Mouse (Mus musculus) activated CD4-positive, CD25-positive, alpha-beta regulatory T cell, adult 4 months (primary cell): ENCODE measurements around the gene Palm2. TPM values are rescaled to one million over a fixed set of nuclear protein-coding genes. Genes with fewer than 3 reads are reported as not detected.
A peak's percentile ranks its signal among the peaks of the same experiment; 100 is the strongest.

Experiments used
- ATAC-seq: one replicate; pipeline ENCODE4 v1.8.0; 2017
- polyA plus RNA-seq, 2 experiments: library from polyadenylated mRNA; unstranded; fragments of 100-300 nt; shearing (Covaris generic); gene quantifications; one replicate each; pipeline ENCODE4 v1.2.1; 2017

The Palm2 gene
- polyA plus RNA-seq, 2 experiments from 2014 or later = not detected

DNA sequence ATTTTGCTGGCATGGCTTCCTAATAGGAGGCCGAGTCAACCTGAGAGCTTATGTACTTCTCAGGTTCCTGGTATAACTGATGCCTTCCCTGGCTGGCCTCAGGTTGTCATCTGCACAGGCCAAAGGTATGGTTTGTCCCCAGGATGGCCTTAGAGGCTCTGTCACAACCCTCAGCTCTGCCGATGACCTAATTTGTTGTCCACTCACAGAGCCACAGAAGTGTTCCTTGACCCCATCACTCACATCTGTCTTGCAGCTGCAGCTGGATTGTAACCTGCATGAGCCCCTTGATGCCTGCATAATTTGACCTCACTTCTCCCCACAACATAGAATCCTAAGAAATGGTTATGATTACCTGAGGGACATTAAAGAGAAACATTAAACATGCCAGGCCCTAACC lies 190.8 kb downstream of the Palm2 start:
- no peak for ATAC-seq

DNA sequence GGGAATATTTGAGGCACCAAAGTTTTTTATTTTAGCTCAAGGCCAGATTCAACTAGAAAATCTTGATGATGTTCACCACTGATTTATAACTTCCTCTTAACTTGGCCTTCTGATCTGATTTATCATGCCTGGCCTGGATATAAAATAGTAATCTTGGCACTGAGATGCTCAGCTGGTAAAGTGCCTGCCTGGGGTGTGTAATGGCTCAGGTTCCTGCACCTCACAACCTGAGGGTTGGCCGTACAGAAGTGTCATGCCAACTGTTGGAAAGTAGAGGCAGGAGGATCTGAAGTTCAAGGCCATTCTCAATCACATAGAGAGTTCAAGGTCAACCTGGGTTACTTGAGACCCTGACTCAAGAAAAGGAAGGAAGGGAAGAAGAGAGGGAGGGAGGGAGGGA lies 191.3 kb downstream of the Palm2 start:
- ATAC-seq = no peak

DNA sequence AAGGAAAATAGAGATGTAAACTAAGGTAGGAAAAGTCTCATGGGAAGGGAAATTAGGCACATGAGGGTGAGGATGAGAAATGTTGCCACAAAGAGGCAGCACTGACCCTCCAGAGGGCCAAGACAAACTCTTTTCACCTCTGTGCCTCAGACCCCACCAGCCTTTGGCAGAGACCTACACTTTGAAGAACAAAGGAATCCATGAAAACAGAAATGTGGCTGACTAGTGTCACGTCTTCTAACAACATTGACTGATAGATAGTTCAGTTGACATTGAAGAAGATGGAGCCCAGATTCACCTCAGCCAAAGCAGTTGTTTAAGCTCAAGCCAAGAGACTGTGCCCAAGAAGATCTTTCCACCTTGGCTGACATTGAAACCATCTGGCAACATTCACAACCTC lies 191.7 kb downstream of the Palm2 start:
- ATAC-seq = no peak

DNA sequence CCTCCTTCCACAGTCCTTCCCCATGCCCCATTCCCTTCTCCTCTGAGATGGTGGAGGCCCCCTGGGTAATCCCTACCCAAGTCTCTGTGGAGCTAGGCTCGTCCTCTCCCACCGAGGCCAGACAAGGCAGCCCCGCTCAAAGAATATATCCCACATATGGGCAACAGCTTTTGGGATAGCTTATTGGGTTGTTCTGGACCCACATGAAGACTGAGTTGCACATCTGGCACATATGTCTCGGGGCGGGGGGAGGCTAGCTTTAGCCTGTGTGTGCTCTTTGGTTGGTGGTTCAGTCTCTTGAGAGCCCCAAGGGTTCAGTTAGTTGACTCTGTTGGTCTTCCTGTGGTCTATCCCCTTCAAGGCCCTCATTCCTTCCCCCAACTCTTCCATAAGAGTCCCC lies 192.9 kb downstream of the Palm2 start:
- ATAC-seq = no peak

DNA sequence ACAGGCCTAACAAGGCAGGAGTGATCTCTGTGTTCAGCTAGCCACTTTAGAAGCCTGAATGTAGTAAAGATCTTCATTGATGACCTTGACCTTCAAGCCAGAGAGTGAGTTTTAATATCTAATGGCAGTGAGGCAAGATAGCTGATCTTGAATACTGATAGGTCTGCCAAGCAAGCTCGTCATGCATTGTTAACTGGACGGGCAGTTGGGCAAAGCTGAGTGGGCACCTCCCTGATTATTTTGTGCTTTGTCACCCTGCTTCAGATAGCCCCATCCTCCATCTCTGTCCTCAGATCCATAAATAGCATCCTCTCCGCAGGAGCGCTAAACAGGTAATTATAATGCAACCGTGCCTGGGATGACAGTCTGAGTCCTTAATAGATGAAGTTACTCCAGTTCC lies 198.3 kb downstream of the Palm2 start:
- no peak for ATAC-seq

DNA sequence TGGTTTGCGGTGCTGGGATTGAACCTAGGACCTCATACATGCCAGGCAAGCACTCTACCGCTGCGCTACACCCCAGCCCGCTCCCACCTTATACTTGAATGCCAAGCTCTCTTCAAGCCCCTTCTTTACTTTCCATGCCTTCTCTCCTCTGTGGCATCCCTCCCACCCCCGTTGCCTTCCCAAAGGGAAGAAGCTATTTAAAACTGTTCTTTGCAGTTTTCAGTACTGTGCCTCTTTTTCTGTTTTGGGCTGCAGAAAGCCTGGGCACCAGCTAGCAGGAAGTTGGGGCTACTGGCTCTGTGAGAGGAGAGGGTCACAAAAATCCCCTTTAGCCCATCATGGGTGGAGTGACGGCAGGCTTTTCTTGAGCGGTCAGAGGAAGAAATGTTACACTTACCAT lies 199.0 kb downstream of the Palm2 start:
- no peak for ATAC-seq

DNA sequence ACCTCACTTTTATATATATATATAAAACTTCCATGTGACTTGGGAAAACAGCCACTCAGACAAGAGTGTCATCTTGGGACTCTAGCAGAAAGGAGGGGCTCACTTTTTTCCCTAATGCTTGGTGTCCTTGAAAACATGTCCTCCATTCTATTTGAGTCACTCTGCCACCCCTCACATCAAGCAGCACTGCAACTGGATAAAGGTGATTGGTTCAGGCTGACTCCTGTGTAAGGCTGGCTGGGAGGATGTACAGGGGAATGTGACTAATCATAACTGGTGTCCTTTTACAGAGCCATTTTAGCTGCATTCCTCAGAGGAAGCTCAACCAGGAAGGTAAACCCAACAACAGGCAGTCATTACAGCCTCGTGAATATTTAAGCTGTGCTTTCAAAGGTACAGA lies 200.9 kb downstream of the Palm2 start:
- no peak for ATAC-seq

DNA sequence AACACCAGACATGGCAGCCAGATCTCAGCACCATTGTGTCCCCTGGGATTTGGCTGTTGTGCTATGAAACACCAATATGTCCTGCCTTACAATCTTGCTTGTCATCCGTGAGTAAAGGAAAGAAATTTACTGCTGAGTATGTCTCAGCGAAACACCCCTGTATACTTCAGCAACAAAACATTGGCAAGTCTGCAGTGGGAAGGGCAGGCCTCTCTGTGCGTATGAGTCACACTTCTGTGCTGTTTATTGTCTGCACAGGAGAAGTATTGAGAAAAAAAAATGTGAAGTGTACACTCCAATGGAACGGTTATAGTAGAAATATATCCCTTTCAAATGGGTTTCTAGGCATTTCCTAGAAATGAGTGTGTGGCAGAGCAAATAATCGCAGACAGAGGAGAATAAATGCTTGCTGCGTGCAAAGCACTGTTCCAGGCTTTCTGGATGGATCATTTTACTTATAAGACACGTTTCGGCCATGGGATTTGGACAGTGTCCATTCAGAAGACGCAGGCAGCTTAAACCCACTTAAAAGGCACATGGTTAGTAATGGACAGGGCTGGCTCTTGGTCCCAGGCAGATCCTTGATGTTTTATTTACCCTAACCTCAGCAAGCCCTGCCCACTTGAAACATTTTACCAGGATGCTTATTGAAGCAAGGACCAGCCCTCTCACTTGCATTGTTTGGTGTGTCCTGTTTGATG lies 202.9 kb downstream of the Palm2 start:
- no peak for ATAC-seq

DNA sequence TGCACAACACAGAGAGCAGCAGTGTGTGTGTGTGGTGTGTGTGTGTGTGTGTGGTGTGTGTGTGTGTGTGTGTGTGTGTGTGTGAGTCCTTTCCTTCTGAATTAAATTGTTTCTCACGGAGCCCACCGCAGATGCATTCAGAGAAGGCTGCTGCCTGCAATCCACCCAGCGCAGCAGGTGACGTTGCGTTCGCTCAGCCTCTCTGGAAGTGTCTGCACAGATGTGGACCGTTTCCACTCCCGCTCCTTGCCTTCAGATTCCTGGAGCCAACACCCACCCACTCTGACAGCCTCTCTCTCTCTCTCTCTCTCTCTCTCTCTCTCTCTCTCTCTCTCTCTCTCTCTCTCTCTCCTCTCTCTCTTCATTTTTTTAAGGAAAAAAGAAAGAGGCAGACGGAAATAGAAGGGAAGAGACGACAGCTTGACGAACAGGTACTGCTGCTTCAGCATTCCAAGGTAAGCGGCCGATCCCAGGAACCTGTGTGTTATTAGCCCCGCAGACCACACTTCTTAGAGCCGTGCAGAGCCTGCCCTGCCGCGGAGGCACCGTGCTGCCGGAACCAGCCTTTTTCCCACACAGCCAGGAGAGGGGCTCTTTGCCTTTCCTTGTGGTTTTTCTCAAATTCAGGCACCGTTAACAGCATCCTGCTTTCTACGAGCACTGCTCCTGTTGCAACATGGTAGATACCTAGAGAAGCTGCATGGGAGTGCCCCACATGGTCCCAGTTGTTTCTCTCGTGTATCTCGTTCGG lies 203.8 kb downstream of the Palm2 start:
- no peak for ATAC-seq

DNA sequence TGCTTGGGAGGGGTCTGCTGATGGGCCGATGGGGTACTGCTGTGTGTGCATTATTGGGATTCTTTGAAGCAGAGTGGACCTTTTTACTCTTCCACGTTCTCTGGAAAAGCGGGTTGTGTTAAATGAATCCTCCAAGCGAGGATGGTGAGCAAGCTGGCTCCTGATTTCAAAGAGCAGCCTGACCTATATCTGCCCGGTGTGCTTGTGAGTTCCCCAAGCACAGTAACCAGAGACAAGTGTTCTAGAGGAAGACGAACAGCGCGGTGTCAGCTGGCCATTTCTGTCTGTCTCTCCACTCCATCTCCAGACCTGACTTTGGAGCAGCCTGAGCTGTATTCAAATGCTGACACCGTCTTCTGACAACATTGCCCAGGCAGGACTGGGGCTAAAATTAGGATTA lies 204.9 kb downstream of the Palm2 start:
- no peak for ATAC-seq

DNA sequence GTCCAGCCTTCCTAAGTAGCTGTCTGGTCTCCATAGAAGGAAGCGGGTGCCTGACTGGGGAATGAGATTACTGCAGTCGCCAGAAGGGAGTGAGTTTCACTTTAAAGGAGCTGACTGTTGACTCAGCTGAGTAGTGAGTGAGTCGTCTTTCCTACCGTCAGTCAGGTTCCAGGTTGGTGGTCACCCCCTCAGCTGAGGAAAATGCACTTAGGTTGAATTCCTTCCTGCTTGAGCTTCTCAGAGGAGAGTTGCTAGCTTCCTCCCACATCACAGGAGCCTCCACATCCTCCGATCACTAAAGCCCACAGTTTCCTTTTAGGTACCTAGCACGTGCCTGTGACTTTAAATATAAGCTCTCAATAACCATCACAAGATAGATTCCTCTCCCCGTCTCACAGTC lies 206.2 kb downstream of the Palm2 start:
- ATAC-seq = peak; percentile 40

DNA sequence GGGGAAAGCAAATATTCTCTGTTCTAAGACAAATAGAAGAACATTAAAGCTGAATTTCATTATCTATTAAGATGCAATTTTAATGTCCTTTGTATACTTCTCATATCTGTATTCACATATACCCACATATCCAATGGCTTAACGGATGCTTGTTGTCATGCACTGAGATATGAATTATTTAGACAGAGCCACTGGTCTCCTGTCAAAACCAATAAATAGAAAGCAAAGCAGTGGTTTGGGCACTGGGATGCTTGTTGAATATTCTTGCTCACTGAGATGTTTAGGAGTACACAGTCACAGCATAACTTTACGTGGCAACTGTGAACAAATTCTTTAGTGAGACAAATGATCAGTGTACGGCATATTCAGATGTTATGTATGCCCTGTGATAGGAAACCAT lies 206.9 kb downstream of the Palm2 start:
- no peak for ATAC-seq

DNA sequence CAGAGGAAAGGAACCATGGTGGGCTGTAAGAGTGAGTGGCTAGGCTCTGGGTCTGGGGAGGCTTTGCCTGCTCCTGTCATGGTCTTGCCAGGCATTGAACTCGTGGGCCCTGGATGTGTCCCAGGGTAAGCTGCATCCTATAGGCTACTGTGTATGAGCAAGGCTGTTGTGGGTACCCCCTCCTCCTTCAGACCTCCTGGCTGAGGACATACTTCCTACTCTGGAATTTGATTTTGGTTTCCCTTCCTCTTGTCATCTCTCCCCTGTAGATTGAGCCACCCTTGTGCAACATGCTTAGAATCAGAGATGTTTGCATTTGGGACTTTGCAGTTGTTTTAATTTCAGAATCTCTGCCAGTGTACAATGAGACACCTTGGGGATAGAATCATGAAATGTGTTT lies 216.9 kb downstream of the Palm2 start:
- ATAC-seq = no peak

DNA sequence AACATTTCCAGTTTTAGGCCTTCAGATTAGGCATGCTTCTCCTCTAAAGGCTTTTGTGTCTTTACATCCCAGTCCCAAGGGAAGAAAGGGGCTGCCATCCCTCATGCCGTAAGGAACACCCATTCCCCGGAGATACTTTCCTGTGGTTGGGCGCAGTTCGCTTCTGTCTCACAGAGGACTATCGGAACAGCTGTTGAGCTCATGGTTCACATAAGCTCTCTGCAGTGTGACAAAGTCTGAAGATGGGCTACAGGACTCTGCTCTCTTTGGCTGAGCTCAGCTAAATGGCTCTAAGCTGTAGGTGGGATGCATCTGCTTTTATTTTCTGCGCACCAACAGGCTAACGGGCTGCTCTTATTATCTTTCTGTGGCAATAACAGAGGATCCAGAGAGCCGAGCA lies 217.5 kb downstream of the Palm2 start:
- ATAC-seq = no peak

DNA sequence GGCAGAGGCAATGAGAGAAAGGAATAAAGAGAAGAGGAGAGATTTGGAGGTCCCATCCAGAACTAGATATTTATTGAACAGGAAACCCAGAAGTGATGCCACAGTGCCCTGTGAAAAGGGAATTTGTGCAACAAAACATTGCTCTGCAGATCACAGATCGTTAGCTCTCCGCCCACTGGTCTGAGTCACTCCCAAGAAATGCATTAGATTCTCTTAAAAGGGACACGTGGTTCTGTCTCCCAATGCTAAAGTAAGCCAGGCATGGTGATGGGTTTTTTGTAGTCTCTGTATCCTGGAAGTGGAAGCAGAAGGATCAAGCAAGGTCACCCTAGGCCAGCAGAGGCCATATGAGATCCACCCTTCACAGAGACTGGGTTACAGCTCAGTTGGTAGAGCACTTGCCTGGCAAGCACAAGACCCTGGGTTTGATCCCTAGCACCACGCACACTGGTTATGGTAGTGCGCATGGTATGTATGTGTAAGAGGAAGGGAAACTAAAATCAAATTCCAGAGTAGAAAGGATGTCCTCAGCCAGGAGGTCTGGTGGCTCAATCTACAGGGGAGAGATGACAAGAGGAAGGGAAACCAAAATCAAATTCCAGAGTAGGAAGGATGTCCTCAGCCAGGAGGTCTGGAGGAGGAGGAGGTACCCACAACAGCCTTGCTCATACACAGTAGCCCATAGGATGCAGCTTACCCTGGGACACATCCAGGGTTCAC lies 218.3 kb downstream of the Palm2 start:
- ATAC-seq = no peak

DNA sequence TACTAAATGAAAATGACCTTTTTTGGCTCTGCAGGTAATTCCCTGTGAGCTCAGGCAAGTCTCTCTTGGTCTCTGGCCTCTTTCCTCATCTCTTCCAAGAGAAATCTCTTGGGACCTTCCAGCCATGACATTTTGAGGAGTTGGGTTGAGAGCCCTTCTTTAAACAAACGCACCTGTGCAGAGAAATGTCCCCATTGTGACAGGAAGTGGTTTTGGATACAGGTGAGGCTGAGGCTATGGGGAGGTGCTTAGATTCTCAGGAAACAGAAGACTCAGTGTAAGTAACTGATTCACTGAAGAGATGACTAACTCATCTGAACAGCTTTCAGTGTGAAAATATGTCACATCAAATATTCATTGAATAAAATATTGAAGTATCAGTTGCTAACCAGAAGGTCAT lies 221.9 kb downstream of the Palm2 start:
- no peak for ATAC-seq

DNA sequence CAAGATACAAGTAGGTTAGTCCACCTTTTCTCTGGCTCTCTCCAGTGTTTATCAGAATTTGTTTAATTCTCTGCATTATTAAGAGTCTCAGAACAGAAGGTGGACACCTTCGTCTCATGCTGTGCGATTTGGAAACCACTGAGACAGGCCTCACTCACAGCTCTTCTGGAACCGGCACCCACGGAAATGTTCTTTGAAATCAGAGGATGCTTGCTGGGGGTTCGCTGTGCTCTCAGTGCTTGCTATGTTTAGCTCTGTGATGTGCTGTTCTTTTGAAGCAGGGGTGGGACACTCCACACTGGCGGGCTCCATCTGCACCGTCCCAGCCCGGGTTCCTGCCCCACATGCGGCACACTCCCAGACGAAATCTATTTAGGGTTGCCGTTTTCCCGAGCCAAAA lies 222.3 kb downstream of the Palm2 start:
- no peak for ATAC-seq

DNA sequence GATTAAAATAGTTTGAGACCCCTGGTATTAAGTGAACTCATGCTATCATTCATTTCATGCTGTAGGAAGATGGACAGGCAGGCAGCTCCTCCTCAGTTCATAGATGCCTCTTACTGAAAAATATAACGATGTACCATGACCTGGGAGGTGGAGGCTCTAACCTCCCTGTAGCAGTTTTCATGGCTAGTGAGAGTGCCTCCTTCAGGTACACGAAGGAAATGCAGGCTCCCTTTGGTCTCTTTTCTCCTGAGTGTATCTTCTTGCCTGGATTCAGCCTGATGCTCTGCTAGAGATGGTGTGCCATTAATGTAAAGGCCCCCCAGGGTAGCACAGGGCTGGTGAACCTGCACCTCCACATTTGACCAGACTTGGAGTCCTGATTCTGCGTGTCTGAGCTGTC lies 222.8 kb downstream of the Palm2 start:
- ATAC-seq = no peak

DNA sequence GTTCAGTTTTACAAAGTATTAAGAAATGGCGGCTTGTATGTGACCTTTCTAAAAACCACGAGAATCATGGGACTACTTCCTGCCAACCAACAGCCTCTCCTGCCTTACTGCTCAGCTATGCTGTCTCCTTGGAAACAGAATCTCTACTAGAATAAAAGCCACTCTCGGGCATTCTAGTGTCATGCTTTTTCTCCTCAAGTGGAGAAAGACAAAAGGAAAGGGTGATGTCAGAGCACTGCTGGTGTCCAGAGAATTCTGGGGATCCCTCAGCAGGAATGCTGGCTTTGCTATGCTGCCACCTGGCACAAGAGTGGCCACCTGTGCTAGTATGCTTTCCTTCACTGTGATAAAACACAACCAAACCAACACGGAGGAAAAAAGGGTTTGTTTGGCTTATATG lies 226.4 kb downstream of the Palm2 start:
- no peak for ATAC-seq

DNA sequence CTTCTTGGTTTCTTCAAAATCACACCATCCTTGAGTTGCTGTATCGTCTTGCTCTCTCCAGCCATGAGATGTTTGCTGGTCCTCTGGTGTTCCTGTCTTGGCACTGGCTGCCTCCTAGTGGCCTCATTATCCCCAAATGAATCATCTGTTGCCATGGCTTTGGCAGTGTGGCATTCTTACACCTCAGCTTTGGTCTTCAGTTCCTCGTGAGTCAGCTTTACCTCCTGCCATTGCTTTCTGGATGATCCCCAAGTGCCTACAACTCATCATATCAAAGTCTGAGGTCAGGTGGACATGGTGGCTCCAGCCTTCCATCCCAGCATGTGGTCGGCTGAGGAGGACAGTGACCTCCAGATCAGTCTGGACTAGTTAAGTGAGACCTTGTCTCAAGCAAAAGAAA lies 232.1 kb downstream of the Palm2 start:
- ATAC-seq = no peak

DNA sequence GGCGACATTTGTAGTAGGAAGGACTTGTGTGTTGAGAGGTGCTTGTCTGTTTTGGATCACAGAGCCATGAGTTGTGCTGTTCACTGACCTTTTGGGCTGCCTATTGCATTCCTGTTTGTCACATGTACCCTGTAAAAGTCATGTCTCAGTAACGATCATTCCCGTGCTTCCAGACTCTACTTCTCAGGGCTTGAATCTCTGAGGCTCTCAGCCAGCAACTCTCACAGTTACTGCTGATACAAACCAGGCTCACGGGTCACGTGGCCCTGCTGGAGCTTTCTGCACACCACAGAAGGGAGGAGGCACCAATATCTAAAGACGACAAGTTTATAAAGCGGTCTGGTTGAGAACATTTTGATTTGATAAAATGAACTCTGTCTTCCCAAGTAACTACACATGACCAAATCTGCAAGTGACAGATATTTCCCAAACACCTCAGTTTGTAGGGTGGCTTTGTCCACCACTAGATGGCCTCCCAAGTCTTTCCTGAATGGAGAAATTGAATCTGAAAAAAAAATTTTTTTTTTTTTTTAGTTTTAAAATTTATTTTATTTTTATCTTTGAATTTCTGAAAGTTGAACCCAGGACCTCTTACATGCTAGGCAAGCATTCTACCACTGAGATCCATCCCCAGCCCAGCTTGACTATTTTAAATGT lies 236.9 kb downstream of the Palm2 start:
- no peak for ATAC-seq

DNA sequence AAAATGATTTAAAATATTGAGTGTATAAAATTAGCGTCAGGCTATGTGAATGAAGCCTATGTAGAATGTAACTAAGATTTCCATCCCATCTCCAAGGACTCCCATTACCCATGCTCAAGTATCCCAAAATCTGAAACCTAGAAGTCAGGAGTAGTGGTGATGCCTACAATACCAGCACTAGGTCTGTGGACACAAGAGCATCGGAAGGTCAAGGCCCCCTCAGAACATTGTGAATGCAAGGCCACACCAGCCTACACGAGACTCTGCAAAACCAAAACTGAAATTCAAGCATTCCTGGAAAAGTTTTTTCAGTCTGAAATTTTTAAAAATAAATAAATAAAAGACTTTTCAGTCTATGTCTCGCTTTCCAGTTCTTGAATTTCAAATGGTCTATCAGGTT lies 238.5 kb downstream of the Palm2 start:
- ATAC-seq = no peak
